Mouse (Mus musculus): ENCODE results near the gene Zan.

DNA sequence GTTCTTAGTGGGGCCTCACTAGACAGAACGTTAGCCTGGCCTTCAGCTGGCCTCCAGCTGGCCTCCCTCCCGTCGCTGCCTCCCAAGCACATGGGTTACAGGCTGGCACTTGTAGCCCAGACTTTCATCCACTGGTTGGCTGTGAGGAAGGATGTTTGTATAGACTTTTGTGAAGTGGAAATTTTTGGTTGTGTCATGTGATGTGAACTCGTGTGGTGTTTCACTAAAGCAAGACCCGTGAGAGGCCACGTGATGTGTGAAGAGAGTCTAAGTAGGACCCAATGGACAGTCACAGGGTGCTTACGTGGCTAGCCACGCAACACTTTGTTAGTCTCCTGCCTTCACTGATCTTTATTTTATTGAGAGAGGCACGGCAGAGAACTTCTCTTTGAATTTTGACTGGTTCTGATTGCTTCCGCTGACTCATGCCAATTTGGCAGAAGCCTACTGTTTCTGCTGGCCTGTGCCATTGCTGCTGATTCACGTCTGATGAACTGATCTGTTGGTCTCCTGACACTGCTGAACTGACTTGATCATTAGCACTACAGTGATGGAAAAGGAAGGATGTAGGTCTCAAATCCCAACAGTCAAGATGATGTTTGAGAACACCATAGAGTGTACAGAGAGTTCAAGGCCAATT, 36.5 kb downstream of the Zan start:
- no peak for TF ChIP-seq FLI1 (IDR thresholded peaks at IDR 0.05; ENCODE audit: low read length)
- no peak for TF ChIP-seq GATA1 (IDR thresholded peaks at IDR 0.05; ENCODE audit: borderline replicate concordance, low read length)

All from megakaryocyte, embryonic 14.5 days (primary cell).